Mouse (Mus musculus): ENCODE data around the gene Mus81.

Mus81 gene

DNA sequence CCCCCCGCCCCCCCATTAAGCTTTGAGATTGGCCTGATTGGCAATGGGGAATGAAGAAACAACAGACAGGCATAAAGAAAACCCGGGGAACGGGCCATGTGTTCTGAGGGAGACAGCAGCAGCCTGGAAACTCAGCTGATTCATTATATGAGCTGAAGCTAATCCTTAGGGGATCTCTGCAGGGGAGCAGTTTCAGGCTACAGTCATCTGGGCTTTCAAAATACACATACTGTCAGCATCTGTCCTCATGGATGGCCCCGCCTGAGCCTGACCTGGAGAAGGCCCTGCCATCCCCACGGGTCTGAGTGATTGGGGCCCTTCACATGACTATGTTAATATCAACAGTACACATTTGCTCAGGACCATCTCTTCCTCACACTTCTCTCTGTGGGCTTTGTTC, 16.4 kb downstream of the Mus81 start:
- no peak for DNase-seq (ENCODE audit: low read depth)

DNA sequence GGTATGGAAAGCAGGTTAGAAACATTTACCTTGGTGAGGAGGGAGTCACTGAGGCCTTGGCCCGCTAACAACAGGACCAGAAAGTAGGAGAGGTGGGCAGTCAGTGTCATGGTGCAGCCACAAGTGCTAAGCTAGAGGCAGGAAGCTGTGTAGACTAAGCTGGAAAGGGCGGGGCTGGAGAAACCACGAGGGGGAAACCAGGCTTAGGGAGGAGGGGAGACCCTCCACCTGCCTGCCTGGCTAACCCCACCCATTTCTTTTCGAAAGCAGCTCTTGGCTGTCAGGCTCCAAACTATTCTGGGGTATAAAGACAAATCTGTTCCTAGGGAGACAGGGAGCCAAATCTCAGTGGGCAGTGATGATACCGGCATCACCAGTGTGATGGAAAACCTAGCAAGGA, 19.8 kb downstream of the Mus81 start, which contains the start of gene Ctsw:
Ctsw (minus strand) TSS at position 134 of the 400 bp plus-strand sequence.
- DNase-seq (ENCODE audit: low read depth) = no peak

DNA sequence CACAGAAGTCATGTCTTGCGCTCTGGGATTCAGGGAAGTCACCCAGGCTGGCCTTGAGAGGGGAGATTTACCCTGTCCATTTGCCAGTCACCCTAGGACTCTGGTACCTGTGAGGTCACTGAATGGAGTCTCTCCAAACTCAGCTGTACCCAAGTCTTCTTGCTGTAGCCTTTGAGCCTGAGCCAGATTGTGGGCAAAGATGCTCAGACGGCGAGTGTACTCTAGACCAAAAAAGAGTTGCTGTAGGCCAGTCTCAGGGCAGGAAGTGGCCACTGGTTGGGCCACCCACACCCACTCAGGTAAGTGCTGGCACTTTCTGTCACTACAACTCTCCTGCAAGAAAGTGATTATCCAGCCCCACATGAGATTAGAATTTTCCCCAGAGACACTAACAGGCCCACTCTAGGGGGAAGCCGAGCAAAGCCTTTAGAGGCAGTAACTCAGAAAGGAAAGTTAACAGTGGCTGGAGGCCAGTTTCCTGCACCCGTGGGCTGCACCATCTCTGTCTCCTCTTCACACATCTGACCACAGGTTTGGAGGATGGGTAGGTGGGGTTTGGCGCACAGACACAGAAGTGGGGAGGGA, 21.2 kb downstream of the Mus81 start:
- DNase-seq (ENCODE audit: low read depth) = no peak

DNA sequence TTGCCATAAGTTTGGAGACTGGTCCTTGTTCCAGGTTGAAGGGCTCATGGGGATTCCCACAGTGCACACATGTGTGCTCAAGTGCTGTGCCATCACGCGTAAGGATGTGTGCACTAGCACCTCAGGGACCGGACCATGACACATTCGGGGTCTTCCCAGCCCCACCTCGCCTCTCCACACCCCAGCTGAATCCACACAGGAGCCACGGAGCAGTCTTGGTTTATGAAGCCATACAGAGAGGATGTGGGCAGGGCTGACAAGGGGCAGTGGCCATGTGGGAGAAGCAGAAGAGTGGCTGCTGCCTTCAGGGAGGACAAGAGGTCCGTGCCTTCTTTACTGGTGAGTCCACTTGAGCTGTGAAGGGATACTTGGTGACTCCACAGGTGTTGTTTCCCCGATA, 23.2 kb downstream of the Mus81 start:
- DNase-seq (ENCODE audit: low read depth) = no peak

DNA sequence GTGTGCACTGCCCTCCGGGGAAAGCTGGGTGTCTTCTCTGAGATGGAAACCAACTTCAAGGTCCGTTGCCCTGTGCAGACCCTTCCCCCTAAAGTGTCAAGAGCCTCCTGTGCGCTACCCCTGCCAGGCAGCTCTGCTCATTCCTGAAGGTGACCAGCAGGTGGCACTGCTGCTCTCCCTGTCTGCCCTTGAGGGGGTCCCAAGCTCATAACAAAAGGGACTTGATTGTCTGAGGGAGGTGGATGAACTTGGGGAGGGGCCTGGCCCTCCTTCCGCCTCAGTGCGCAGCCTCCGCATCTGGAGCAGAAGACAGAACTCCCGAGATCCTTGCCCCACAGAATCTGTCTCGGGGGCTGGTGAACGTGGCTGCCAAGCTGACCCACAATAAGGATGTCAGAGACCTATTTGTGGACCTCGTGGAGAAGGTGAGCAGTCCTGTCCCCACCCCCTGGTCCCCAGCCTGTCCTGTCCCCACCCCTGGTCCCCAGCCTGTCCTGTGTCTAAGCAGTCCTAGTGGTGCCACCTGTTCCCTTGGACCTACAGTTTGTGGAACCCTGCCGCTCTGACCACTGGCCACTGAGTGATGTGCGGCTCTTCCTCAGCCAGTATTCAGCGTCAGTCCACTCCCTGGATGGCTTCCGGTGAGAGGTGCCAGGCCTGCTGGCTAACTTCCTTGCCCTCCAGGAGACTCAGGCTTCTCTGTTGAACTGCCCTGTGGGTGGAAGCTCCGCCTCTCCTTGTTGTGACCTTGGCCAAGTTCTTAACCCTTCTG, 24.2 kb downstream of the Mus81 start:
- no peak for DNase-seq (ENCODE audit: low read depth)

DNA sequence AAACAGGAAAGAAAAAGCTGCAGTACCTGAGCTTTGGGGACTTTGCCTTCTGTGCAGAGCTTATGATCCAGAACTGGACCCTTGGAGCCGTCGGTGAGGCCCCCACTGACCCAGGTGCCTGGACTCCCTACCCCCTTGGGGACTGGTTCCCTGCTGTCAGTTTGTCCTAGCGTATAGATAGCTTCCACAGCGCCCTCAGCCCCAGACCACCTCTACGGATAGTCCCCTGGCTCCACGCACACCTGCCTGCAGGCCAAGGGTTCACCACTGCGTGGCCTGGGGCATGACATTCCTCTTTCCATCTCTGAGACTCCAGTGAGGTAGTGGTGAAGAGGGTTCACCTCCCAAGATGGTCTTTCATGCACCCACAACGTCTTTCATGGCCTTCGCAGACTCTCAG, 25.0 kb downstream of the Mus81 start:
- no peak for DNase-seq (ENCODE audit: low read depth)

DNA sequence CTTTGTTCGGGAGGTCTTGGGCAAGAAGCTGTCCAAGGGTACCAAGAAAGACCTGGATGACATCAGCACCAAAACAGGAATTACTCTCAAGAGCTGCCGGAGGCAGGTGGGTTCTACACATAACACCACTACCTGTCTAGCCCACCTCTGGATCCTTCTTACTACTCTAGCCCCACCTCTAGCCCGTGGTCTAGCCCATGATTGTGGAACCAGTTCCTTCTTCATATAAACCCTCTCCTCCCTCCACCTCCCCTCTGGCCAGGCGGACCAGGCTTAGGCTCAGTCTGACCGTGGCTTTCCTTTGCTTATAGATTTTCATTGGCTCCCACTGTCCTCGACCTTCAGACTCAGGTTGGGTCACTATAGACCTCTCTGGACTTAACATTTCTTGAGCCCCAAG, 26.8 kb downstream of the Mus81 start:
- DNase-seq (ENCODE audit: low read depth) = no peak

DNA sequence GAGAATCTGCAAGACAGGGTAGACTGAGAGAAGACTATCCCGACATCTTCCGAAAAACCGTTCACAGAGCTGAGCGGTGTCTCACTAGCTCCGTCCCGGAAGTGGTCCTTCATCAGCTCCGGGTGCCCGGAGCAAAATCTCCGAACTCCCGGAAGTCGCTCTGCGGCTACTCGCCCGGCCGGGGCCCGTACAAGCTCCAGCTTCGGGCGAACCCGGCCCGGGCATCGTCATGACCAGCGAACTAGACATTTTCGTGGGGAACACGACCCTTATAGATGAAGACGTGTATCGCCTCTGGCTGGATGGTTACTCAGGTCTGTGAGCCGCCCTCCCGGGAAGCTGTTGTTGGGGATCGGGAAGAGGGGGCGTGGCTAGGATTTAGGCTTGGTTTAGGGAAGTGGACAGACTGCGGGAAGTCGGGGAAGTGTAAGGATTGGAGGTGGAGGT, 27.7 kb downstream of the Mus81 start, which contains the start of gene Fibp:
Fibp (plus strand) TSS at position 151 of the 447 bp plus-strand sequence.
- DNase-seq (ENCODE audit: low read depth) = peak; percentile 70

DNA sequence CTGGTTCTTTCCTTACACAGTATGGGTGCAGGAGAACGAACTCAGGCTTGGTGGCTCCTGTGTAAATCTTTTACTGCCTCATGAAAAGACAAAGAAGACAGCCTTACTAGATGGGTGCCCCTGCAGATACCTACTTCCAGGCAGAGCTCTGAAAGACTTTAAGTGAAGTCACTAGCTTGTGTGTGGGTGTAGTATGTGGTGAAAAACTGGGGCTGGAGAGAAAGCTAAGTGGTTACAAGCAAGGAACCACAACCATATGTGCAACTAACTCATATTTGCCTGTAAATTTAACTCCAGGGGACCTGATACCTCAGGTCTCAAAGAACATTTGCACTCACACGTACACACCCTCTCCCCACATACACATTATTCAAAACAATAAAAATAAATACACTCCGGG, 28.3 kb downstream of the Mus81 start:
- DNase-seq (ENCODE audit: low read depth) = no peak

DNA sequence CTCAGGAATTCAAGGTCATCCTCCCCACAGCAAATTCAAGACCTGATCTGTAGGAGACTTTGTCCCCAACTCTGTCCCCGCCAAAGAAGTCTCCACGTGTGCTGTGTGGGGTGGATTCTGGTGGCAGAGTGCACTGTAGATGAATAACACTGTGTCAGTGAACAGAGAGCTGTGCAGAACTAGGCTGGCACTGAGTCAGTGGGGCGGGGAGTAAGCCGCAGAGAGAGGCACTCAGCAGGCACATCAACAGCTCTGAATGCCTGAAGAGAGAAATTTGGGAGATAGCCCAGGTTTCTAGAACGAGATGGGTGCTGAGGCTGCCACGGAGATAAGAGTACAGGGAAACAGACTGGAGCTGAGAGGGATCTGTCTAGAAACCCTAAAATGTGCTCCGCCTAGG, 29.2 kb downstream of the Mus81 start:
- no peak for DNase-seq (ENCODE audit: low read depth)

DNA sequence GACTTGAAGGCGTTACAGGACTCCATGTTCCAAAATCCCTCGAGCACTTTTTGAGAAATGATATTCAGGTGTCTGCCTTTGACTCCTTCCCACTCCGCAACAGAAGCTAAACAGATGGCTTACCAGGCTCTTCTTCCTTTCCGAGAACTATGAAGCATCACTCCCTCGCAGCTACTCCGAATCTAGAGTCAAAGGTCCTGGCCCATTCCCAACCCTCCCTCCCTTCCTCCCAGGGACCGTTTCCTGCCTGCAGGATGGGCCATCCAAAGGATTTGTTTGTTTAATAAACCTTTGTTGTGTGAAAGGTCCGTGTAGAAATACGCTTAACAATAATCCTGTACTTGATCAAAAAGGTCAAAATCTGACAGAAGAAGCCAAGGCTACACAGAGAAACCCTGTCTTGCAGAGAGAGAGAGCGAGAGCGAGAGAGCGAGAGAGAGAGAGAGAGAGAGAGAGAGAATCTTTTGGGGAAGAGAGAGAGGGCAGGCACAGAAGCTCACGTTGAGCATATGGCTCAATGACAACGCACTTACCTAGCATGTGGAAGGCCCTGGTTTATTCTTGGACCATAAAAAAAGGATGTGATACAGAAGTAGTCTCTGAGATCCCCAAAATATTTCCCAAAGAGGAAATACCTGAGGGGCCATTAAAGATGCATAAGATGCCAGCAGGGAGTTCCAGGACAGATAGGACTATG, 30.3 kb downstream of the Mus81 start, which contains the start of gene Ccdc85b:
Ccdc85b (minus strand) TSS at position 149 of the 697 bp plus-strand sequence.
- no peak for DNase-seq (ENCODE audit: low read depth)

DNA sequence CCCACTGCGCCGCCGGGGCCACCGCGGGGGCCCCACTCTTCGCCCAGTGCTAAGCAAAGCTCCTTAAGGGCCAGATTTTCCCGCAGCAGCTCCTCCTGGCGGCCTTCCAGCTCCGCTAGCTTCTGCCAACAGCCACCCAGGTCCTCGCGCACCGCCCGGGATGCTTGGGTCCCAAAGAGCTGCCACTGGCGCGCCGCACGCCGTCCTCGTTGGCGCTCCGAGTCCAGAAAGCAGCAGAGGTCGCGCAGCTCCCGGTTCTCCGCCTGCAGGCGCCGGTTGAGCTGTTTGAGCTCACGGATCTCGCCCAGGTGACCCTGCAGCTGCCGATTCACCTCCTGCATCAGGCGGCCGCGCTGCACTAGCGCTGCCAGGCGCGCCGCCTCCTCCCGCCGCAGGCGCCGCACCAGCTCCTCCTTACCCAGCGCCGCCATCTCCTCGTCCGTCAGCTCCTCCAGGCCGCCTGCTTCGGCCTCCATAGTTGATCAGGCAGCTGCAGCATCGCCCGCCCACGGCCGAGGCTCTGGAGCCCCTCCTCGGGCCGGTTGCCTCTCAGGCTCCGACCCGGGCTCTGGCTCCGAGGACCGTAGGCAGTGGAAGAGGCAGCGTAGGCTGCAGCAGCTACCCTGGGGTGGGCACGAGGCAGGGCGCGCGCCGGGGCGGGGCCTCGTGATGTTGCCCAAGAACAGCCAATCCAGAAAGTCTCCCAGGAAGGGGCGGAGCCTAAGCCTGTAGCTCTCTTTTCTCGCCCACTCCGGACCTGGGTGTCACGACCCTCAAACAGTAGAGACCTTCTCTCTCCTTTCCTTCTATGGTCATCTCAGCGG, 31.1 kb downstream of the Mus81 start:
- peak; percentile 70 for DNase-seq (ENCODE audit: low read depth)

DNA sequence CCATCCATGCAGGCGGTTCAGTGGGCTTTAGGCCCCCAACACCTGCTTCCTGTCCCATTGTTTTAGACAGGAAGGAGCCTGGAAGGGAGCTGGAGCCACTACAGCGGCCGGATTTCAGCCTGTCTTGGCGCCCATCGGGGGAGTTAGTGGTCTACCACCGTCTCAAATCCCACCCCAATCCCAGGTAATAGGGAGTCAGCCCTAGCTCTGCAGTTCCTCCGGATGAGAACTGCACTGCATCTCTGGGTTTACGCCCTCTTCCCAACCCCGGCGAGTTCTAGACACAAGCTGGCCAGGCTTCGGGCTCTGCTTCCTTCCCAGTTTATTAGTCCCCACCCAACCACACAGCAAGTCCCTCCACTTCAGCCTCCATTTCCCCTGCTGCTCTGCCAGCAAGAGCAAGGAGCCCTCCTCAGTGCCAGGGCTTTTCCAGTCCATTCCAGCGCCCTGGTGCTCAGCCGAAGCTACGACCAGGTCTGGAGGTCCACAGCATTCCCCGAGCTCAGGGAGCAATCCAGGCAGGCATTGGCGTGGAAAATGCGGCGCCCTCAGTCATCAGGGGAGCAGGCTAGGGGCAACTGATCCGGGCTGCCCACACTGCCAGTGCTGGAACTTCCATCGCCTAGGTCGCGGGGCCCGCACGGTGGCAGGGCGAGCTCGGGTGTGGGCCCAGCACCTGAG, 31.8 kb downstream of the Mus81 start:
- no peak for DNase-seq (ENCODE audit: low read depth)

DNA sequence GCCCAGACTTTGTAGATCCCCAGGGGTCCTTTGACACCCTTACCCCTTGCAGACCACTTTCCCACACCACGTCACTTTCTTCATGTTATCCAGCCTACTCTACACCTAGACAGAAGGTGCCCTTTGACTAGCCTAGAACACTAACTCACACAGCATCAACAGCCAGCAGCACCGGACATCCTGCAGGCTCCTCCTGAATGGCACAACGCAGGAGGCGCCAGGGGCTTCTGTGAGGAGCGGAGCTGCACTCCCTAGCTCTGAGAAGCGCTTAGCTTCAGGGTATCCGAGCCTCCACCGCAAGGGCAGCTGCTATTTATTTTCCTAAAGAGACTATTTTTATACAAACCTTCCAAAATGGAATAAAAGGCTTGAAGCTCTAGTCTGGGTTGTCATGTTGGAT, 32.6 kb downstream of the Mus81 start:
- DNase-seq (ENCODE audit: low read depth) = no peak

DNA sequence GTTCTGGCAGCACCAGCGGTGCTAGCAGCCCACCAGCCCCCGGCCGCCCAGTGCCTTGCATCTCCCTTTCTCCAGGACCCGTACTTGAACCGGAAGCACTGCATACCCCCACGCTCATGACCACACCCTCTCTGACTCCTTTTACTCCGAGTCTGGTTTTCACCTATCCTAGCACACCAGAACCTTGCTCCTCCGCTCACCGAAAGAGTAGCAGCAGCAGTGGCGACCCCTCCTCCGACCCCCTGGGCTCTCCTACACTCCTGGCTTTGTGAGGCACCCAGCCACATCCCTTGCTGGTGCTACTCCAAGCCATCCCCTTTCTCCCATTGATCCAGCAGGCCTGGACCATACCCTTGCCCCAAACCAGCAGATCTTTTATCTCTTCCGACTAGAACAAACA, 33.2 kb downstream of the Mus81 start:
- no peak for DNase-seq (ENCODE audit: low read depth)

DNA sequence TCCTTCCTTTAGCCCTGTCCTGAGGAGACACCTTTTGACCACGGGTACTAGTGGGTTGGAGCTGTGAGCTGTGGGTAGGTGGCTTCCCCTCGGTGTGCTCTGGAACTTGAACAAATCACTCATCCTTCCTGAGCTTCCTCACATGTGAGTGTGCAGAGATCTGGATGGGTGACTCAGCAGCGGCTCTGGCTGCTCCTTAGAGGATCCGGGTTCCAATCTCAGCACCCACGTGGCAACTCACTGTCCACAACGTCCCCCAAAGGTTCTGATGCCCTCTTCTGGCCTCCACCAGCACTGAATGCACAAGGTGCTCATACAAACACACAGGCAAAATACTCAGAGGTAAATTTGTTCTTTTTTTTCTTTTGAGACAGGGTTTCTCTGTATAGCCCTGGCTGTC, 36.4 kb downstream of the Mus81 start:
- DNase-seq (ENCODE audit: low read depth) = no peak

DNA sequence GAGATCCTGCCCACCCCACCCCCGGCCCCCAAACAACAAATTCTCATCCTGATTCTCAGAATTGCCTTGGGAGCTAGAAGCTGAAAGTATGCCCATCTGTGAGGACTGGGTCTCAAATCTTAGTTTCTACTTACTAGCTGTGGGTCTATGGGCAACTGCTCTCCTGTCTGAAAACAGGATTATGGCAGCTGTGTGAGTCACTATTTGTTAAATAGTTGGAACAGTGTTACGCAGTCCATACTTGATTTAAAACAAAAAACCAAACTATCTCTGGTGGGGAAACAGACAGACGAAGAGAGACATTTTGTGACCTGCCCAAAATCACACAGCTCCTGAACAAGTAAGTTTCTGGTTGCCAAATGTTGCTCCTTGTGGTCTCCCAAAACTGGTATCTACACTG, 38.5 kb downstream of the Mus81 start:
- DNase-seq (ENCODE audit: low read depth) = no peak

DNA sequence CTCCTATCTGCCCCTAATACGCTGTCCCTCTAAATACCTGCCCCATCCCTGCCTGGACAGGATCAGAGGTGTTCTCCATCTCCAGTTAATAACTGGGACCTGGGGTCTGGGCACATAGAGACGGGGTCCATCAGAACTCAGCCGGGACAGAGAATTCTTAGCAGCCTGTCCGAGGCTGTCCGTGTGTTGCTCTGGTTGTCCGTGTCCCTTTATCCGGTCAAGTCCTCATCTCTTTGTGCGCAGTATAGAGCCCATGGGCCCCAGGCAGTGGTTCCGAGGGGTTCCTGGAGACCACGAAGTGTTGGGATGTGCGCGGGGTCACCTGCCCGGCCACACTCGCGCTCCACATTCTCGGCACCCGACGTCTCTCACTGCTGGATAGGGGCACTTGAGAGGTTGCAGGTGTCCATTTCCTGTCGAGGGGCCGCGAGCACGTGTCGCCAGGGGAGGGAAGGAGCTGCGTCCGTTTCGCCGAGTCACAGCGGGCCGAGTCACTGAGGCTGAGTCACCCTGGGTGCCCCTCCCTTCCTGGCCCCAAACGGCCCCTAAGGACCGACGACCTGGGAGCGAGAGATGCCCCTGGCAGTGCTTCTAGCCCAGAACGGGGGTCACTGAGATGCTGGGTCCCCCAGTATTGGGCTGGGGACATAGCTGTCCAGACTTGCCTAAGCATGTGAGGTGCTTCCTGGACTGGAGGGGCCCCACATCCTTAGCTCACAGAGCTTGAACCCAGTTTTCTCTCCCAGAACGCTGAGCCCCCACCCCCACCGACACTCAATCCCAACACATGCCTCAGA, 39.6 kb downstream of the Mus81 start:
- no peak for DNase-seq (ENCODE audit: low read depth)

DNA sequence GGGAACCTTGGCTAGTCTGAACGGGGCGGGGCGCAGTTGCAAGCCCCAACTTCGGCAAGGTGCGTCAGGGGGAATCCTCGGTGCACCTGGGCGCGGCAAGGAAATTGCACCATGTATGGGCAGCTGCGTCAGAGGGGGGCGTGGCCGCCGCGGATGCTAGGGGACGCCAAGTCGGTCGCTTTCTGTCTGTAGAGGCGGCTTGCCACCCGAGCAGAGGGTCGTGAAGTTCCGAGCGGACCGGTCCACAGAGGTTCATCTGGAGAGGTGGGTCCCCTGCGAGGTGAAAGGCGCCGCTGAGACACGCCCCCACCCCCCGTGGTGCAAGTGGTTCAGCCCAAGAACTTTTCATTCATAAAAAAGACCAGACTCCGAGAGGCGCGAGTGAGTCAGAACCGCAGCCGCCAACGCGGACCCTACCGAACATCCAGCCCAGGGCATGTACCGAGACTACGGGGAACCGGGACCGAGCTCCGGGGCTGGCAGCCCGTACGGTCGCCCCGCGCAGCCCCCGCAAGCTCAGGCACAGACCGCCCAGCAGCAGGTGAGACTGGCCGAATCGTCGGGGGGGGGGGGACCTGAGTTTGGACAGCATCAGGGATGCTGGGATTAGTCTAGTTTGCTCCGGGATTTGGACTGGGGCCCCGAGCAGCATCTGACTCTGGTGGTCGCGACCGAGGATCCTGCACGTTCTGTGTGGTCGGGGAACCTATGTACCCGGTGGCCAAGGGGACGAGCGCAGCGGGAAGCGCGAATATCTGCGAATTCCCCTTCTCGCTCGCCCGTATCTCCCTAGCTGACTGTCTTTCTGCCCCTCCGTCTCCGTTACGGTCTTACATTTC, 40.5 kb downstream of the Mus81 start, which contains the start of gene Fosl1:
Fosl1 (plus strand) TSS at position 33 of the 839 bp plus-strand sequence.
- DNase-seq (ENCODE audit: low read depth) = no peak

DNA sequence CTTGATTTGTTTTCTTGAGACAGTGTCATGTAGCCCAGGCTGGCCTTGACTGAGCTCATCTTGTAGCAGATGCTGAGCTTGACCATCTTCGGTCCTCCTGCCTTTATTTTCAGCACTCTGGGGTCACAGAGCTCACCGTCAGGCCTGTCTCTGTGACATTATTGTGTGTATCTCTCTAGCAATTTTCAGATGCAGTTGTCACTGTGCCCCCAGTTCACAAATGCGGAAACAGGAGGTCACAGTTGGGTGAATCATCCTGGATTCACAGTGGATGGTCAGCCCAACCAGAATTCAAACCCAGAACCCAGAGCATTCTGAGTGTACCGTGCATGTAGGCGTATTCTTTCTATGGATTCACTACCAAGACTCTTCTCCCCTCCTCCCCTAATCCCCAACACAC, 42.5 kb downstream of the Mus81 start:
- DNase-seq (ENCODE audit: low read depth) = no peak

All from fibroblast of lung, adult 2 months (primary cell).